Mouse (Mus musculus): Measurements from ENCODE around the gene Wdr81.

GRCm38 (mm10) chr11:75420037-75420436, 34.5 kb downstream of the Wdr81 start:
- TF ChIP-seq CTCF (IDR thresholded peaks at IDR 0.05; ENCODE audit: low read depth) (no peak), EP300 (IDR thresholded peaks at IDR 0.05; ENCODE audit: low read depth) (no peak)
